Mouse (Mus musculus): ENCODE results near the gene 1700025G04Rik. TPM values are rescaled to one million over a fixed set of nuclear protein-coding genes. Genes with fewer than 3 reads are reported as not detected.

Gene 1700025G04Rik
- total RNA-seq (2012; rRNA removed) (1.5 TPM in 2 replicates), total RNA-seq (2014; rRNA removed) (12.8 and 13.7 TPM in 2 replicates), polyA plus RNA-seq (2012; ENCODE audit: insufficient read length, low read depth) (19.5 and 21.0 TPM in 2 replicates)

DNA sequence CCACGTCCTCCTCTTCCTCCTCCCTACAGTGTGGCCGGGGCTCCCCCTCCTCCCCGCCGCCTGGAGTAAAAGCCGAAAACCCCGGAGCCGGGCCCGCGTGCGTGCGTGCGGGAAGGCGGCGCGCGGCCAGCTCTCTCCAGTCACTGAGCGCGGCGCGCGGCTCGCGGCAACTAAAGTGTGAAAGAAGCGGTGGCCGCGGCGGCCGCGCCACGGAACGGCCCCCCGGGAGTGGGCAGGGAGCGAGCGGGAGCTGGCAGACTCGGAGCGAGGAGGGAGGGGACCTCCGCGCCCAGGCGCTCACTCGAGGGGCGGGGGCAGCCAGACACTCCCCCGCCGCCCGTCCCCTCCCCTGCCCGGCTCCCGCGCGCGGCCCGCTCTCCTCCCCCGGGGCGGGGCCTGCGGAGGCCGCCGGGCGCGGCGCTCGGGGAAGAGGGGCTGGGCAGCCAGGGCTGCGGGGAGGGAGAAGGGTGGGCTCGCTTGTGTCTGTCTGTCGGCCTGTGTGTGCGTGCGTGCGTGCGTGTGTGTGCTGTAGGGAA lies at the start of gene 1700025G04Rik:
TSS of gene 1700025G04Rik (minus strand) at position 108 of the 536 bp plus-strand sequence.
- H3K4me2 ChIP-seq (ENCODE audit: insufficient read depth, low read depth, poor library complexity, severe bottlenecking) = peak within 1 kb of the TSS; percentile 90
- H3K9ac ChIP-seq (ENCODE audit: insufficient read depth, low read depth) = no peak within 1 kb of the TSS; the same call in 1 of the 2 replicates
- H3K9me3 ChIP-seq (replicated peaks; ENCODE audit: low read length) = no peaks in the 10 kb centered on the region
- dilution Hi-C loops (cut with MboI; ENCODE audit: extremely low pct_ligation_motif_present, extremely low pct_unique_long_range_greater_than_20kb, low sequenced_read_pairs) (no loop called here), in situ Hi-C loops (cut with MboI; ENCODE audit: low pct_ligation_motif_present, low pct_unique_long_range_greater_than_20kb, low sequenced_read_pairs) (no loop called here)
- TF ChIP-seq ETS1 (conservative IDR thresholded peaks at IDR 0.05; ENCODE audit: low read depth, low read length) (no peak), MEF2A (IDR thresholded peaks at IDR 0.05; ENCODE audit: borderline replicate concordance, low read depth, low read length) (no peak), RAD21 (IDR thresholded peaks at IDR 0.05; ENCODE audit: low read depth, low read length) (no peak), SMC3 (IDR thresholded peaks at IDR 0.05; ENCODE audit: low read depth, low read length) (no peak), USF2 (conservative IDR thresholded peaks at IDR 0.05; ENCODE audit: low read depth, low read length) (no peak), ZMIZ1 (IDR thresholded peaks at IDR 0.05; ENCODE audit: low read depth, low read length) (no peak), TCF12 (IDR thresholded peaks at IDR 0.05; ENCODE audit: low read depth, low read length) (no peak), MAFK (IDR thresholded peaks at IDR 0.05; ENCODE audit: insufficient replicate concordance, low read length) (no peak), ELF1 (IDR thresholded peaks at IDR 0.05; ENCODE audit: low read depth, low read length) (no peak), SIN3A (IDR thresholded peaks at IDR 0.05; ENCODE audit: low read length) (no peak), POLR2A (IDR thresholded peaks at IDR 0.05; ENCODE audit: low read depth, low read length) (no peak; the same call in 1 of the 2 replicates), UBTF (IDR thresholded peaks at IDR 0.05; ENCODE audit: low read depth, low read length) (no peak), ZC3H11A (IDR thresholded peaks at IDR 0.05; ENCODE audit: low read depth, low read length) (no peak), PAX5 (IDR thresholded peaks at IDR 0.05; ENCODE audit: low read length) (no peak), NELFE (IDR thresholded peaks at IDR 0.05; ENCODE audit: low read depth, low read length) (no peak), NRF1 (IDR thresholded peaks at IDR 0.05; ENCODE audit: low read depth, low read length) (no peak), CTCF (conservative IDR thresholded peaks at IDR 0.05 in 1 of 2, IDR thresholded peaks at IDR 0.05 in 1 of 2; ENCODE audit: low read depth in 2 of 2, low read length in 2 of 2) (no peak), MAX (IDR thresholded peaks at IDR 0.05; ENCODE audit: low read length) (no peak), CHD2 (IDR thresholded peaks at IDR 0.05; ENCODE audit: low read length) (no peak), KAT2A (IDR thresholded peaks at IDR 0.05; ENCODE audit: insufficient replicate concordance, low read length) (no peak)
- H3K79me2 ChIP-seq (replicated peaks; ENCODE audit: control insufficient read depth, extremely low read depth, insufficient read depth, poor library complexity, severe bottlenecking) = no peaks in the 10 kb centered on the region
- peak within 1 kb of the TSS; percentile 3 to 71 (median 60) for H3K4me3 ChIP-seq (replicated peaks in 1 of 3; ENCODE audit: low read depth in 2 of 3, low read length in 2 of 3, poor library complexity in 1 of 3)
- peaks cover 2 to 23% of the 10 kb centered on the region in 2 experiments; a peak in 2 of 4 replicates for H3K4me1 ChIP-seq (ENCODE audit: control insufficient read depth in 1 of 2, insufficient read depth in 2 of 2)
- H3K36me3 ChIP-seq (replicated peaks in 1 of 2; ENCODE audit: control insufficient read depth in 1 of 2, insufficient read depth in 1 of 2, low read length in 1 of 2) = no peaks in the 10 kb centered on the region
- peaks cover 4% of the 10 kb centered on the region for H3K27me3 ChIP-seq (replicated peaks)
- peak; percentile 48 for DNase-seq (ENCODE audit: extremely low read depth)
- H3K27ac ChIP-seq (ENCODE audit: insufficient read depth, low read depth) = no peak within 1 kb of the TSS

DNA sequence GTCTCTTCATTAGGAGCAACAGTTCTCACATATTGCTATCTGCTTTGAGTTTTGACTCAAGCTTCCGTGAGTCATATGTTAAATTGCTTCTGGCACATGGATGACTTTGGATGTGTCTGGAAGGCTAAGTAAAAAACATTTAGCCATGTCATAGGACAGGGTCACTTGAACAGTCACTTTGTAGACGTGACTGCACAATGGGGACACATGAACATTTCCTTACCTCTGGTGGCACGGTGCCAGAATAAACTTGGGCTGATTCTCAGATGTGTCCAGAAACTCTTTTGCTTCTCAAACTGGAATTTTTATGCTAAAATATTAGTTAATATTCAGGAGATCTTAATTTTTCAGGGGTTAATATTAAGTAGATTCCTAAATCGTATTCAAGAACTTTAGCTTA lies 49.6 kb upstream of the 1700025G04Rik start:
- Histone ChIP-seq H3K27me3 (replicated peaks) (no peaks in the 10 kb centered on the region), H3K9me3 (replicated peaks; ENCODE audit: low read length) (no peaks in the 10 kb centered on the region), H3K79me2 (replicated peaks; ENCODE audit: control insufficient read depth, extremely low read depth, insufficient read depth, poor library complexity, severe bottlenecking) (no peaks in the 10 kb centered on the region), H3K4me3 (replicated peaks in 1 of 3; ENCODE audit: low read depth in 2 of 3, low read length in 2 of 3, poor library complexity in 1 of 3) (no peak overlapping the region), H3K4me2 (ENCODE audit: insufficient read depth, low read depth, poor library complexity, severe bottlenecking) (no peak overlapping the region), H3K9ac (ENCODE audit: insufficient read depth, low read depth) (no peak overlapping the region), H3K27ac (ENCODE audit: insufficient read depth, low read depth) (no peak overlapping the region), H3K36me3 (replicated peaks in 1 of 2; ENCODE audit: control insufficient read depth in 1 of 2, insufficient read depth in 1 of 2, low read length in 1 of 2) (no peaks in the 10 kb centered on the region), H3K4me1 (ENCODE audit: control insufficient read depth in 1 of 2, insufficient read depth in 2 of 2) (peaks cover 0 to 7% of the 10 kb centered on the region in 2 experiments; a peak in 2 of 4 replicates)
- in situ Hi-C loops (cut with MboI; ENCODE audit: low pct_ligation_motif_present, low pct_unique_long_range_greater_than_20kb, low sequenced_read_pairs) (no loop called here), dilution Hi-C loops (cut with MboI; ENCODE audit: extremely low pct_ligation_motif_present, extremely low pct_unique_long_range_greater_than_20kb, low sequenced_read_pairs) (no loop called here)
- DNase-seq (ENCODE audit: extremely low read depth) = no peak
- TF ChIP-seq JUND (conservative IDR thresholded peaks at IDR 0.05; ENCODE audit: low read depth, low read length) = no peak
- no peak for TF ChIP-seq ETS1 (conservative IDR thresholded peaks at IDR 0.05; ENCODE audit: low read depth, low read length)
